Mouse (Mus musculus) neural tube, embryonic 12.5 days (tissue): ENCODE measurements around the gene Wfdc21. TPM values are rescaled to one million over a fixed set of nuclear protein-coding genes. Genes with fewer than 3 reads are reported as not detected.

ENCODE experiments used
- ATAC-seq: fragments of 200-750 bp; cut with Nextera tagmentation; 2 replicates; pipeline ENCODE4 v1.8.0; 2017; ENCODE audit warnings: low read depth, mild to moderate bottlenecking, moderate TSS enrichment, moderate library complexity; ENCODE audit not compliant: low FRiP score
- H3K27ac ChIP-seq: fragments of 300-500 bp; sonication (generic); 2 replicates; pipeline ENCODE4 v1.5.1; 2016
- H3K27me3 ChIP-seq: fragments of 300-500 bp; sonication (generic); replicated peaks from 2 replicates; pipeline ENCODE4 v1.6.1; 2016; ENCODE audit warnings: mild to moderate bottlenecking
- H3K36me3 ChIP-seq: fragments of 300-500 bp; sonication (generic); 2 replicates; pipeline ENCODE4 v1.6.1; 2016; ENCODE audit warnings: mild to moderate bottlenecking
- H3K4me1 ChIP-seq: fragments of 300-500 bp; sonication (generic); 2 replicates; pipeline ENCODE4 v1.6.1; 2016
- H3K4me2 ChIP-seq: fragments of 300-500 bp; sonication (generic); replicated peaks from 2 replicates; pipeline ENCODE4 v1.6.1; 2016; ENCODE audit warnings: mild to moderate bottlenecking
- H3K4me3 ChIP-seq: fragments of 300-500 bp; sonication (generic); 2 replicates; pipeline ENCODE4 v1.5.1; 2016
- H3K9ac ChIP-seq: fragments of 300-500 bp; sonication (generic); 2 replicates; pipeline ENCODE4 v1.6.1; 2016; ENCODE audit warnings: mild to moderate bottlenecking
- H3K9me3 ChIP-seq: fragments of 300-500 bp; sonication (generic); 2 replicates; pipeline ENCODE4 v1.6.1; 2016; ENCODE audit warnings: mild to moderate bottlenecking
- WGBS: fragments of 180-500 bp; shearing (Covaris S2); methylation state at CpG from one replicate; pipeline ENCODE4 v1.1.7; 2016; 5-methylcytosine and 5-hydroxymethylcytosine counted together
- polyA plus RNA-seq: library from polyadenylated mRNA; unstranded; fragments of >200 nt; fragmentation: Nextera tagmentation; extraction: Ambion mirVana; gene quantifications from 2 replicates; pipeline ENCODE4 v1.2.1, GENCODE M21; 2016

The Wfdc21 gene
- polyA plus RNA-seq, 1 experiment from 2014 or later: not detected

GRCm38 (mm10) chr11:83768976-83769375 lies 22.2 kb downstream of the Wfdc21 start:
- peaks cover 93% of the 10 kb centered on the region for H3K36me3 ChIP-seq
- H3K4me1 ChIP-seq: no peaks in the 10 kb centered on the region
- H3K27ac ChIP-seq: no peak overlapping the region
- H3K27me3 ChIP-seq: no peaks in the 10 kb centered on the region
- H3K9me3 ChIP-seq: no peaks in the 10 kb centered on the region
- ATAC-seq: no peak
- H3K9ac ChIP-seq: no peak overlapping the region
- no peak overlapping the region for H3K4me2 ChIP-seq
- WGBS: 92% methylated on average over 4 of the region's 4 CpGs
- no peak overlapping the region for H3K4me3 ChIP-seq

GRCm38 (mm10) chr11:83771014-83771413 lies 24.3 kb downstream of the Wfdc21 start:
- H3K27ac ChIP-seq: no peak overlapping the region
- no peaks in the 10 kb centered on the region for H3K27me3 ChIP-seq
- no peak overlapping the region for H3K4me3 ChIP-seq
- ATAC-seq: no peak
- H3K9me3 ChIP-seq: no peaks in the 10 kb centered on the region
- WGBS: 95% methylated on average over 7 of the region's 7 CpGs
- H3K36me3 ChIP-seq: peaks cover 93% of the 10 kb centered on the region
- no peak overlapping the region for H3K4me2 ChIP-seq
- no peaks in the 10 kb centered on the region for H3K4me1 ChIP-seq
- no peak overlapping the region for H3K9ac ChIP-seq

GRCm38 (mm10) chr11:83772341-83772740 lies 25.6 kb downstream of the Wfdc21 start:
- H3K27ac ChIP-seq: no peak overlapping the region
- no peak for ATAC-seq
- WGBS: 94% methylated on average over 6 of the region's 6 CpGs
- no peak overlapping the region for H3K4me3 ChIP-seq
- H3K9ac ChIP-seq: no peak overlapping the region
- H3K4me1 ChIP-seq: no peaks in the 10 kb centered on the region
- no peaks in the 10 kb centered on the region for H3K9me3 ChIP-seq
- H3K4me2 ChIP-seq: no peak overlapping the region
- H3K27me3 ChIP-seq: no peaks in the 10 kb centered on the region
- H3K36me3 ChIP-seq: peaks cover 93% of the 10 kb centered on the region

DNA sequence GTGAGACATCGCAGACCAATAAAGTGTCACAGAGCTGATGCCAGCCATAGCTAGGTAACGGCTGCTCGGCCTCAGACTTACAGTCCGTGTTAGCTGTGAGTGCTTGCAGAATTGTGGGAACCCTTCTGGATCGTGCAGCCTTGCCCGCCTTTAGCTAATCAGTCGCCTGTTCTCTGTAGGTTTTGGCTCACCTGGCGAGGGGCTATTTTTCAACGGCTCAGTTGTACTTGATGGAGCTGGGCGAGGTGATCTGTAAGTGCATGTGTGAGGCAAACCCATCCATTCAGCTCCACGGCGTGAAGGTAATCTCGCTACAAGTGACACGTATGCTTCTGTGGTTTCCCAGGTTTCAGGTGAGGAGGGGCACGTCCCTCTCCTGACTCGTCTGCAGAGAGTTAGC lies 27.0 kb downstream of the Wfdc21 start:
- Histone ChIP-seq H3K36me3 (peaks cover 90% of the 10 kb centered on the region), H3K27ac (no peak overlapping the region), H3K4me3 (no peak overlapping the region), H3K4me1 (no peaks in the 10 kb centered on the region), H3K27me3 (no peaks in the 10 kb centered on the region), H3K9me3 (no peaks in the 10 kb centered on the region), H3K9ac (no peak overlapping the region), H3K4me2 (no peak overlapping the region)
- 93% methylated on average over 16 of the region's 16 CpGs for WGBS
- no peak for ATAC-seq

- no peak overlapping the region for H3K4me2 ChIP-seq
- H3K9me3 ChIP-seq: no peaks in the 10 kb centered on the region
- H3K36me3 ChIP-seq: peaks cover 91% of the 10 kb centered on the region
- ATAC-seq: no peak
- H3K4me3 ChIP-seq: no peak overlapping the region
- no peak overlapping the region for H3K9ac ChIP-seq
- H3K4me1 ChIP-seq: no peaks in the 10 kb centered on the region
- H3K27me3 ChIP-seq: no peaks in the 10 kb centered on the region
- no peak overlapping the region for H3K27ac ChIP-seq
- 94% methylated on average over 11 of the region's 11 CpGs for WGBS
These were observed 27.6 kb downstream of the Wfdc21 start for GRCm38 (mm10) chr11:83774324-83774723.

- H3K27me3 ChIP-seq: no peaks in the 10 kb centered on the region
- no peak for ATAC-seq
- no peak overlapping the region for H3K4me3 ChIP-seq
- no peak overlapping the region for H3K9ac ChIP-seq
- H3K27ac ChIP-seq: no peak overlapping the region
- no peak overlapping the region for H3K4me2 ChIP-seq
- no peaks in the 10 kb centered on the region for H3K4me1 ChIP-seq
- peaks cover 96% of the 10 kb centered on the region for H3K36me3 ChIP-seq
- no peaks in the 10 kb centered on the region for H3K9me3 ChIP-seq
- WGBS: 93% methylated on average over 8 of the region's 8 CpGs
These were observed 30.1 kb downstream of the Wfdc21 start for GRCm38 (mm10) chr11:83776798-83777197.

- no peak for ATAC-seq
- H3K9ac ChIP-seq: no peak overlapping the region
- H3K9me3 ChIP-seq: no peaks in the 10 kb centered on the region
- peaks cover 53% of the 10 kb centered on the region for H3K36me3 ChIP-seq
- no peaks in the 10 kb centered on the region for H3K4me1 ChIP-seq
- no peak overlapping the region for H3K4me2 ChIP-seq
- WGBS: 92% methylated on average over 14 of the region's 14 CpGs
- H3K27ac ChIP-seq: no peak overlapping the region
- H3K4me3 ChIP-seq: no peak overlapping the region
- H3K27me3 ChIP-seq: no peaks in the 10 kb centered on the region
These were observed 37.3 kb downstream of the Wfdc21 start for GRCm38 (mm10) chr11:83783931-83784600.

DNA sequence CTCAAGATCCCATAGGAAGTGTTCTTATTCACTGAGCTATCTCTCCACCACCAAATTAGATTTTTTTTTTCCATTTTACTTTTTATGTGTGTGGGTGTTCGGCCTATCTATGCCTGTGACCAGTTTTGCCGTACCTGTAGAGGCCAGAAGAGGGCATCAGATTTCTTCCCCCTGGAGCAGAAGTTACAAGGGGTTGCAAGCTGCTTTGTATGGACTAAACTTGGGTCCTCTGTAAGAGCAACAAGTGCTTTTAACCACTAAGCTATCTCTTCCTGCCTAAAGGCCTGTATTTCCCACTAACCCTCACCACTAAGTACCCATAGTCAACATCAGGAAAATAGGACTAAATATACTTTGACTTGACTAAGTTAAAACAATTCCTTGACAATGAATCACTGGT lies 37.9 kb downstream of the Wfdc21 start:
- H3K4me3 ChIP-seq: no peak overlapping the region
- no peak overlapping the region for H3K27ac ChIP-seq
- H3K9me3 ChIP-seq: no peaks in the 10 kb centered on the region
- 86% methylated on average over 2 of the region's 2 CpGs for WGBS
- no peaks in the 10 kb centered on the region for H3K4me1 ChIP-seq
- H3K9ac ChIP-seq: no peak overlapping the region
- H3K27me3 ChIP-seq: no peaks in the 10 kb centered on the region
- H3K4me2 ChIP-seq: no peak overlapping the region
- no peak for ATAC-seq
- H3K36me3 ChIP-seq: peaks cover 47% of the 10 kb centered on the region

GRCm38 (mm10) chr11:83785366-83785765 lies 38.6 kb downstream of the Wfdc21 start:
- Histone ChIP-seq H3K27me3 (no peaks in the 10 kb centered on the region), H3K4me3 (no peak overlapping the region), H3K36me3 (peaks cover 40% of the 10 kb centered on the region), H3K27ac (no peak overlapping the region), H3K4me2 (no peak overlapping the region), H3K9me3 (no peaks in the 10 kb centered on the region), H3K9ac (no peak overlapping the region), H3K4me1 (no peaks in the 10 kb centered on the region)
- ATAC-seq: no peak
- 12% methylated on average over 2 of the region's 2 CpGs for WGBS

DNA sequence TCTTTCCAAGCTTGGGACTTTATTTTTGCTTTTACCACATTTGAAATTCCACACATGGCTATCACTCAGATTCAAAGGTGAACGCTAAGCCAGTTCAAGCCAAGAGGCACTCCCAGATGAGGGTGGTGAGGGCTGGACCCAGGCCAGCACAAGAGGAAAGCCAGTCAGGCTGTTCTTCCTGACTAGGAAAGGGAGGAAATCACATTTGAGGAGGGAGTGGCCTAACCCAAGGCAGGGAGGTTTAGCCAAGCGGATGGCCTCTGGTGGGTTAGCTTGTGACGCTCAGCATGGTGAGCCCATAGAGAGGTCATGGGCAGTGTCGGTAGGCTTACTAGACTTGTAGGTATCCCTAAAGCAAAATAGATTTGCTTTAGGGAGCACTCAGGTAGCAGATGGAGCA lies 40.1 kb downstream of the Wfdc21 start:
- Histone ChIP-seq H3K4me3 (no peak overlapping the region), H3K27ac (no peak overlapping the region), H3K4me1 (no peaks in the 10 kb centered on the region), H3K36me3 (peaks cover 25% of the 10 kb centered on the region), H3K27me3 (no peaks in the 10 kb centered on the region), H3K4me2 (no peak overlapping the region), H3K9ac (no peak overlapping the region), H3K9me3 (no peaks in the 10 kb centered on the region)
- 82% methylated on average over 4 of the region's 4 CpGs for WGBS
- ATAC-seq: no peak

- 86% methylated on average over 15 of the region's 15 CpGs for WGBS
- Histone ChIP-seq H3K9ac (no peak overlapping the region), H3K27me3 (no peaks in the 10 kb centered on the region), H3K4me3 (no peak overlapping the region), H3K4me1 (no peaks in the 10 kb centered on the region), H3K4me2 (no peak overlapping the region), H3K27ac (no peak overlapping the region), H3K9me3 (no peaks in the 10 kb centered on the region), H3K36me3 (peaks cover 21% of the 10 kb centered on the region)
- ATAC-seq: no peak
These were observed 40.8 kb downstream of the Wfdc21 start for GRCm38 (mm10) chr11:83787401-83788021.

DNA sequence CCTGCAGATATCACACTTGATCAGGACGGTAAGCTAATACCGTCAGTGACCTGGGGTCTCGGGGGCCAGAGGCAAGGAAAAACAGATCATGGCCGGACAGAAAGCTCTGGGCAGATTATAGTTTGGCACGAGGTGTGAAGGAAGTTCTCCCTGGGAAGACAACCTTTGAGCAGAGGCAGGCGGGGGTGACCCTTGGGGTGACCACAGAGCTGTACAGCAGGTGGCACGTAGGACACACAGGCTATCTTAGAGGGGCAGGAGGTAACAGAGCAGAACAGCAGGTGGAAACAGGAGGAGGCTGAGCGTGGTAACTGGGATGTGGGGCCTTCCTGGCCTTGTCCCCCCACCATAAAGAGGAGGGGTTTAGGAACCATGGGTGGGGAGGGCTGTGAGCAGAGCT lies 41.6 kb downstream of the Wfdc21 start:
- Histone ChIP-seq H3K4me2 (no peak overlapping the region), H3K4me3 (no peak overlapping the region), H3K4me1 (no peaks in the 10 kb centered on the region), H3K27ac (no peak overlapping the region), H3K36me3 (peaks cover 13% of the 10 kb centered on the region; the same call in 1 of the 2 replicates), H3K9ac (no peak overlapping the region), H3K9me3 (no peaks in the 10 kb centered on the region), H3K27me3 (no peaks in the 10 kb centered on the region)
- 84% methylated on average over 8 of the region's 8 CpGs for WGBS
- no peak for ATAC-seq

- Histone ChIP-seq H3K4me1 (no peaks in the 10 kb centered on the region), H3K4me2 (no peak overlapping the region), H3K9me3 (no peaks in the 10 kb centered on the region), H3K36me3 (0 out of 2 replicates have a peak, but pooled peaks cover 7% of the 10 kb centered on the region), H3K27ac (no peak overlapping the region), H3K4me3 (no peak overlapping the region), H3K9ac (no peak overlapping the region), H3K27me3 (no peaks in the 10 kb centered on the region)
- 73% methylated on average over 13 of the region's 13 CpGs for WGBS
- no peak for ATAC-seq
These were observed 42.5 kb downstream of the Wfdc21 start for GRCm38 (mm10) chr11:83789259-83789658.
